Mouse (Mus musculus) MEL (cell line): ENCODE data around the gene Mindy4b-ps. TPM values are rescaled to one million over a fixed set of nuclear protein-coding genes. Genes with fewer than 3 reads are reported as not detected.
A peak's percentile ranks its signal among the peaks of the same experiment; 100 is the strongest.

Source experiments
- DNase-seq: peaks from one replicate; pipeline ENCODE4 v3.0.0; 2011; ENCODE audit warnings: low read depth, low spot score
- H3K27ac ChIP-seq: 2 replicates; pipeline ENCODE4 v1.5.1; 2012; ENCODE audit warnings: low read depth, mild to moderate bottlenecking, control low read depth, low read length, moderate library complexity; ENCODE audit not compliant: control insufficient read depth
- H3K27me3 ChIP-seq, 2 experiments: fragments of 150-350 bp in 1 of 2; sonication (generic) in 1 of 2; 2 replicates each; pipeline ENCODE4 v1.6.1; 2012; ENCODE audit warnings: low read length in 2 of 2, mild to moderate bottlenecking in 2 of 2, improper control_type of control experiment in 1 of 2, moderate library complexity in 1 of 2; ENCODE audit not compliant: insufficient read depth in 2 of 2, control insufficient read depth in 1 of 2
- H3K36me3 ChIP-seq, 2 experiments: 2 replicates each; pipeline ENCODE4 v1.6.1; 2012 to 2014; ENCODE audit warnings: low read length in 2 of 2, improper control_type of control experiment in 1 of 2, inconsistent platforms in 1 of 2, mild to moderate bottlenecking in 1 of 2; ENCODE audit not compliant: insufficient read depth in 2 of 2, control insufficient read depth in 1 of 2
- H3K4me1 ChIP-seq, 2 experiments: fragments of 150-350 bp in 1 of 2; sonication (generic) in 1 of 2; 2 replicates each; pipeline ENCODE4 v1.6.1; 2012; ENCODE audit warnings: low read length in 2 of 2, improper control_type of control experiment in 1 of 2, mild to moderate bottlenecking in 1 of 2; ENCODE audit not compliant: insufficient read depth in 2 of 2, control insufficient read depth in 1 of 2
- H3K4me3 ChIP-seq, 2 experiments: fragments of 150-350 bp in 1 of 2; sonication (generic) in 1 of 2; 2 replicates each; pipeline ENCODE4 v1.5.1; 2012; ENCODE audit warnings: low read depth in 2 of 2, low read length in 2 of 2, mild to moderate bottlenecking in 2 of 2, moderate library complexity in 2 of 2, control low read depth in 1 of 2, improper control_type of control experiment in 1 of 2; ENCODE audit not compliant: control insufficient read depth in 1 of 2, insufficient read depth in 1 of 2
- H3K79me2 ChIP-seq: 2 replicates; pipeline ENCODE4 v1.6.1; 2012; ENCODE audit warnings: mild to moderate bottlenecking, low read length, moderate library complexity; ENCODE audit not compliant: control insufficient read depth, poor library complexity, insufficient read depth
- H3K9ac ChIP-seq: 2 replicates; pipeline ENCODE4 v1.6.1; 2012; ENCODE audit warnings: low read depth, mild to moderate bottlenecking, control low read depth, low read length, moderate library complexity; ENCODE audit not compliant: control insufficient read depth, poor library complexity, severe bottlenecking
- H3K9me3 ChIP-seq: fragments of 150-350 bp; sonication (generic); replicated peaks from 2 replicates; pipeline ENCODE4 v1.6.1; 2012; ENCODE audit warnings: mild to moderate bottlenecking, low read length, improper control_type of control experiment, moderate library complexity; ENCODE audit not compliant: insufficient read depth
- CTCF ChIP-seq, 3 experiments: IDR thresholded peaks in 2 of 3; conservative IDR thresholded peaks in 1 of 3; 2 replicates each; pipeline ENCODE4 v1.5.1; 2011 to 2012; ENCODE audit warnings: low read length in 3 of 3, low read depth in 2 of 3, mild to moderate bottlenecking in 2 of 3, improper control_type of control experiment in 1 of 3, inconsistent platforms in 1 of 3, mixed read lengths in 1 of 3, moderate library complexity in 1 of 3; ENCODE audit not compliant: control insufficient read depth in 1 of 3, insufficient read depth in 1 of 3, poor library complexity in 1 of 3, severe bottlenecking in 1 of 3
- JUND ChIP-seq: IDR thresholded peaks from 2 replicates; pipeline ENCODE4 v1.6.1; 2011; ENCODE audit warnings: low read depth, mild to moderate bottlenecking, improper control_type of control experiment, low read length
- MAX ChIP-seq: IDR thresholded peaks from 2 replicates; pipeline ENCODE4 v1.6.1; 2011; ENCODE audit warnings: low read length, improper control_type of control experiment
- MAZ ChIP-seq: IDR thresholded peaks from 2 replicates; pipeline ENCODE4 v1.6.1; 2012; ENCODE audit warnings: low read depth, mild to moderate bottlenecking, inconsistent platforms, low read length, improper control_type of control experiment
- MXI1 ChIP-seq: IDR thresholded peaks from 2 replicates; pipeline ENCODE4 v1.6.1; 2011; ENCODE audit warnings: mild to moderate bottlenecking, low read depth, low read length, improper control_type of control experiment
- MYC ChIP-seq: IDR thresholded peaks from 2 replicates; pipeline ENCODE4 v1.6.1; 2011; ENCODE audit warnings: low read depth, mild to moderate bottlenecking, low read length, improper control_type of control experiment, moderate library complexity
- NELFE ChIP-seq: IDR thresholded peaks from 2 replicates; pipeline ENCODE4 v1.6.1; 2011; ENCODE audit warnings: low read depth, low read length, improper control_type of control experiment
- NRF1 ChIP-seq: IDR thresholded peaks from 2 replicates; pipeline ENCODE4 v1.6.1; 2014; ENCODE audit warnings: low read depth, mild to moderate bottlenecking, inconsistent platforms, low read length, improper control_type of control experiment, moderate library complexity; ENCODE audit not compliant: poor library complexity, insufficient read depth, severe bottlenecking
- POLR2A ChIP-seq, 2 experiments: IDR thresholded peaks; 2 replicates each; pipeline ENCODE4 v1.6.1; 2011 to 2012; ENCODE audit warnings: low read length in 2 of 2, mild to moderate bottlenecking in 2 of 2, control low read depth in 1 of 2, improper control_type of control experiment in 1 of 2, low read depth in 1 of 2, moderate library complexity in 1 of 2; ENCODE audit not compliant: control insufficient read depth in 1 of 2, insufficient read depth in 1 of 2, poor library complexity in 1 of 2
- POLR2AphosphoS2 ChIP-seq: IDR thresholded peaks from 2 replicates; pipeline ENCODE4 v1.6.1; 2011; ENCODE audit warnings: low read length, improper control_type of control experiment
- POLR2AphosphoS5 ChIP-seq: IDR thresholded peaks from 2 replicates; pipeline ENCODE4 v1.6.1; 2012; ENCODE audit warnings: low read depth, borderline replicate concordance, mild to moderate bottlenecking, inconsistent platforms, low read length, moderate library complexity, mixed read lengths
- RAD21 ChIP-seq: IDR thresholded peaks from 2 replicates; pipeline ENCODE4 v1.6.1; 2011; ENCODE audit warnings: mild to moderate bottlenecking, low read depth, low read length, improper control_type of control experiment
- SIN3A ChIP-seq: IDR thresholded peaks from 2 replicates; pipeline ENCODE4 v1.6.1; 2012; ENCODE audit warnings: low read length, improper control_type of control experiment, inconsistent platforms
- SMC3 ChIP-seq: IDR thresholded peaks from 2 replicates; pipeline ENCODE4 v1.6.1; 2011; ENCODE audit warnings: low read depth, low read length, improper control_type of control experiment
- TBP ChIP-seq: IDR thresholded peaks from 2 replicates; pipeline ENCODE4 v1.8.0; 2011; ENCODE audit warnings: low read depth, low read length, improper control_type of control experiment
- USF2 ChIP-seq, 2 experiments: IDR thresholded peaks; 2 replicates each; pipeline ENCODE4 v1.6.1; 2011 to 2012; ENCODE audit warnings: improper control_type of control experiment in 2 of 2, low read length in 2 of 2, borderline replicate concordance in 1 of 2, inconsistent platforms in 1 of 2, low read depth in 1 of 2, mild to moderate bottlenecking in 1 of 2; ENCODE audit not compliant: insufficient read depth in 1 of 2
- ZC3H11A ChIP-seq: IDR thresholded peaks from 2 replicates; pipeline ENCODE4 v1.6.1; 2012; ENCODE audit warnings: low read depth, mild to moderate bottlenecking, inconsistent platforms, low read length, improper control_type of control experiment
- polyA plus RNA-seq, 2 experiments: library from polyadenylated mRNA; stranded (reverse) in 1 of 2; unstranded in 1 of 2; fragments of >175 nt in 1 of 2; fragments of >200 nt in 1 of 2; gene quantifications; 2 replicates each; pipeline versions ENCODE4 v1.2.1 to v1.2.4; 2012; ENCODE audit warnings: low replicate concordance in 2 of 2, low read depth in 1 of 2; ENCODE audit not compliant: insufficient read length in 2 of 2, insufficient read depth in 1 of 2, missing spikeins in 1 of 2
- total RNA-seq: library from RNA; depleted of rRNA; stranded (reverse); fragments of 300-350 nt; gene quantifications from 2 replicates; pipeline ENCODE4 v1.2.3, GENCODE M21; 2012

Mindy4b-ps gene
- total and polyA plus RNA-seq, 3 experiments: not detected

- Histone ChIP-seq H3K9me3 (no peaks in the 10 kb centered on the region), H3K79me2 (no peaks in the 10 kb centered on the region), H3K9ac (no peak overlapping the region), H3K27me3 (peaks cover 4% of the 10 kb centered on the region in 2 experiments; a peak in 2 of 4 replicates), H3K4me1 (peaks cover 0 to 15% of the 10 kb centered on the region in 2 experiments; a peak in 2 of 4 replicates), H3K27ac (no peak overlapping the region), H3K36me3 (no peaks in the 10 kb centered on the region), H3K4me3 (no peak overlapping the region)
- no peak for DNase-seq
- no peak for TF ChIP-seq TBP
- TF ChIP-seq MXI1: no peak
- TF ChIP-seq POLR2A (IDR thresholded peaks at IDR 0.05; ENCODE audit: control insufficient read depth in 1 of 2, insufficient read depth in 1 of 2, low read depth in 1 of 2, low read length in 2 of 2, poor library complexity in 1 of 2): no peak
- no peak for TF ChIP-seq NELFE
Observed at GRCm38 (mm10) chr3:58789033-58789432, 33.1 kb downstream of the Mindy4b-ps start.

- no peaks in the 10 kb centered on the region for H3K9me3 ChIP-seq
- DNase-seq: peak; percentile 31
- no peaks in the 10 kb centered on the region for H3K79me2 ChIP-seq
- peaks cover 6 to 7% of the 10 kb centered on the region in 2 experiments; a peak in 3 of 4 replicates for H3K27me3 ChIP-seq
- TF ChIP-seq SIN3A (no peak), POLR2AphosphoS2 (no peak), POLR2AphosphoS5 (no peak), MAX (no peak), JUND (no peak), NRF1 (no peak), CTCF (IDR thresholded peaks at IDR 0.05 in 2 of 3, conservative IDR thresholded peaks at IDR 0.05 in 1 of 3; ENCODE audit: control insufficient read depth in 1 of 3, insufficient read depth in 1 of 3, low read depth in 2 of 3, low read length in 3 of 3, poor library complexity in 1 of 3, severe bottlenecking in 1 of 3) (peak in 2 of 3 experiments; percentile 13 to 45; a peak in 2 of 6 replicates)
- no peak overlapping the region for H3K9ac ChIP-seq
- no peak overlapping the region for H3K27ac ChIP-seq
- H3K4me1 ChIP-seq: peaks cover 0 to 15% of the 10 kb centered on the region in 2 experiments; a peak in 2 of 4 replicates
- H3K36me3 ChIP-seq: no peaks in the 10 kb centered on the region
- no peak overlapping the region; a peak in 1 of 4 replicates for H3K4me3 ChIP-seq
Observed at GRCm38 (mm10) chr3:58786470-58786869, 35.6 kb downstream of the Mindy4b-ps start.

GRCm38 (mm10) chr3:58785863-58786262, 36.2 kb downstream of the Mindy4b-ps start:
- Histone ChIP-seq H3K79me2 (no peaks in the 10 kb centered on the region), H3K9ac (no peak overlapping the region), H3K4me3 (peak overlapping the region in 1 of 2 experiments; percentile 19; a peak in 2 of 4 replicates), H3K36me3 (no peaks in the 10 kb centered on the region), H3K27me3 (peaks cover 6 to 7% of the 10 kb centered on the region in 2 experiments; a peak in 3 of 4 replicates), H3K4me1 (peaks cover 0 to 15% of the 10 kb centered on the region in 2 experiments; a peak in 2 of 4 replicates), H3K9me3 (no peaks in the 10 kb centered on the region), H3K27ac (no peak overlapping the region)
- TF ChIP-seq TBP: no peak
- TF ChIP-seq MYC: 0 out of 2 replicates have a peak, but pooled peaks have one; percentile 44
- no peak for TF ChIP-seq MXI1
- TF ChIP-seq MAX: 0 out of 2 replicates have a peak, but pooled peaks have one; percentile 26
- TF ChIP-seq ZC3H11A: peak; percentile 61
- TF ChIP-seq RAD21: peak; percentile 65
- peak; percentile 71 to 80 (median 75) for TF ChIP-seq CTCF (IDR thresholded peaks at IDR 0.05 in 2 of 3, conservative IDR thresholded peaks at IDR 0.05 in 1 of 3; ENCODE audit: control insufficient read depth in 1 of 3, insufficient read depth in 1 of 3, low read depth in 2 of 3, low read length in 3 of 3, poor library complexity in 1 of 3, severe bottlenecking in 1 of 3)
- TF ChIP-seq MAZ: no peak
- TF ChIP-seq USF2 (IDR thresholded peaks at IDR 0.05; ENCODE audit: borderline replicate concordance in 1 of 2, insufficient read depth in 1 of 2, low read depth in 1 of 2, low read length in 2 of 2): no peak
- TF ChIP-seq SMC3: peak; percentile 80
- DNase-seq: peak; percentile 82
